23 mouse cellular contexts compared by ENCODE assay signal in the genomic region with DNA sequence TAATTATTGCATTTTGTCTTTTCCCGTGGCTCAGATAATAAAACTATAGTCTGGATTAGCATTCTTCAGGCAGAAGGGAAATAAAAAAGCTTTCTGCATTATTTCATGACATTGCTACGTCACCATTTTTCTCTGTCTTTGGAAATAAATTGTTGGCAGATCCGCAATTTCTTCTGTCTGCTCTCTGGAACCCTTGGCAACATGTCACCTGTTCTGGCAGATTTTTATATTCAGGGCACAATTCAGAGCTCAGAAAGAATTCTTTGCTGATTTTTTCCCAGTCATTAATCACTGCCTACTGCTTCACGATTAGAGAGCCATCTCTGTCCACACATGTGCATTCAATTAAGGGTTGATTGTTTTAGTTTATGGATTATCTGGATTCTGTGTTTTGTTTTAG.
DNase-seq lines count a peak whose midpoint lies in the region; ATAC-seq lines count a peak whose summit lies in the region.
"Had no signal": no experiment of that assay in that cellular context is flagged by ENCODE, and none has a peak within 500 bp of the region (broad histone marks: within the 10 kb centered on the region; RNA-seq: fewer than 3 reads in every experiment).

No protein-coding gene starts in this region.

- no peak overlapping the region for H3K4me2 ChIP-seq in forebrain, embryonic 14.5 days (ENCODE audit: low read length)
- no peak overlapping the region for H3K4me2 ChIP-seq in forebrain, embryonic 15.5 days (replicated peaks)
- H3K4me2 ChIP-seq: embryonic facial prominence, embryonic 13.5 days; heart, embryonic 12.5 days; hindbrain, embryonic 13.5 days; stomach, embryonic 15.5 days had no signal

- peaks cover 2% of the 10 kb centered on the region; the same call in 1 of the 2 replicates for H3K4me1 ChIP-seq in forebrain, embryonic 14.5 days (ENCODE audit: control insufficient read depth, insufficient read depth, low read length)
- H3K4me1 ChIP-seq in forebrain, embryonic 15.5 days = peaks cover 3% of the 10 kb centered on the region; the same call in 1 of the 2 replicates
- H3K4me1 ChIP-seq: embryonic facial prominence, embryonic 13.5 days; heart, embryonic 12.5 days; hindbrain, embryonic 13.5 days; limb, embryonic 10.5 days; stomach, embryonic 15.5 days had no signal

- ATAC-seq in forebrain, embryonic 14.5 days = no peak
- ATAC-seq in forebrain, embryonic 15.5 days (replicated peaks) = no peak

- H3K27ac ChIP-seq in forebrain, embryonic 14.5 days (ENCODE audit: low read depth, low read length) = no peak overlapping the region
- no peak overlapping the region for H3K27ac ChIP-seq in forebrain, embryonic 15.5 days (replicated peaks)
- H3K27ac ChIP-seq: embryonic facial prominence, embryonic 13.5 days; hindbrain, embryonic 13.5 days; limb, embryonic 10.5 days; stomach, embryonic 15.5 days had no signal

- peak; percentile 46 for DNase-seq in forebrain, embryonic 14.5 days (ENCODE audit: low spot score)
- peak; percentile 68 for DNase-seq in brain, adult 2 months (ENCODE audit: low read depth, low spot score)
- DNase-seq in cerebellum, adult 11 months = peak; percentile 6
- DNase-seq in cerebellum, postnatal 14 days = peak; percentile 31 to 66
- DNase-seq in urinary bladder, postnatal 25 days (ENCODE audit: low spot score) = no peak
- DNase-seq in layer of hippocampus, postnatal 10 days (ENCODE audit: low spot score in 2 of 2) = no peak
- DNase-seq: adrenal gland, adult 2 months; gastrocnemius, postnatal 36 days; heart, postnatal 14 days; kidney, adult 9 months; kidney, postnatal 25 days; layer of hippocampus, adult 9-11 months; lung, adult 18-20 months; lung, postnatal 14 days; right cerebral cortex, postnatal 25 days; thymus, adult 18-20 months; thymus, postnatal 4 days had no signal

- no peaks in the 10 kb centered on the region for H3K27me3 ChIP-seq in forebrain, embryonic 14.5 days (replicated peaks; ENCODE audit: control insufficient read depth, insufficient read depth, low read length)
- H3K27me3 ChIP-seq in forebrain, embryonic 15.5 days = no peaks in the 10 kb centered on the region
- H3K27me3 ChIP-seq: embryonic facial prominence, embryonic 13.5 days; heart, embryonic 12.5 days; hindbrain, embryonic 13.5 days; stomach, embryonic 15.5 days had no signal

- WGBS in forebrain, embryonic 14.5 days = 38% methylated on average over 4 of the region's 4 CpGs
- WGBS in forebrain, embryonic 15.5 days = 22% methylated on average over 4 of the region's 4 CpGs

- H3K9ac ChIP-seq in forebrain, embryonic 14.5 days (ENCODE audit: low read length) = no peak overlapping the region
- H3K9ac ChIP-seq in forebrain, embryonic 15.5 days (replicated peaks) = no peak overlapping the region
- H3K9ac ChIP-seq: embryonic facial prominence, embryonic 13.5 days; heart, embryonic 12.5 days; hindbrain, embryonic 13.5 days; stomach, embryonic 15.5 days had no signal

- H3K4me3 ChIP-seq in forebrain, embryonic 14.5 days (ENCODE audit: low read depth, low read length) = no peak overlapping the region
- H3K4me3 ChIP-seq in forebrain, embryonic 15.5 days = no peak overlapping the region
- H3K4me3 ChIP-seq: embryonic facial prominence, embryonic 13.5 days; heart, embryonic 12.5 days; hindbrain, embryonic 13.5 days; limb, embryonic 10.5 days; stomach, embryonic 15.5 days had no signal

- H3K36me3 ChIP-seq in forebrain, embryonic 14.5 days (ENCODE audit: control insufficient read depth, insufficient read depth, low read length) = no peaks in the 10 kb centered on the region
- no peaks in the 10 kb centered on the region for H3K36me3 ChIP-seq in forebrain, embryonic 15.5 days
- H3K36me3 ChIP-seq: embryonic facial prominence, embryonic 13.5 days; heart, embryonic 12.5 days; hindbrain, embryonic 13.5 days; limb, embryonic 10.5 days; stomach, embryonic 15.5 days had no signal

- no peaks in the 10 kb centered on the region for H3K9me3 ChIP-seq in forebrain, embryonic 14.5 days (replicated peaks; ENCODE audit: control insufficient read depth, low read length)
- H3K9me3 ChIP-seq in forebrain, embryonic 15.5 days = no peaks in the 10 kb centered on the region
- H3K9me3 ChIP-seq: embryonic facial prominence, embryonic 13.5 days; heart, embryonic 12.5 days; hindbrain, embryonic 13.5 days; limb, embryonic 10.5 days; stomach, embryonic 15.5 days had no signal

Comparison
In these comparisons a context has a peak if more than half of its experiments do, and no peak if none do; other contexts are left out.
1. DNase-seq: peak in forebrain, embryonic 14.5 days (single experiment), brain, adult 2 months (single experiment), cerebellum, adult 11 months (single experiment) and cerebellum, postnatal 14 days (2 of 2); none in urinary bladder, postnatal 25 days (single experiment) and layer of hippocampus, postnatal 10 days (0 of 2).